Mouse (Mus musculus): Measurements from ENCODE around the gene Zbtb7b.
A peak's percentile ranks its signal among the peaks of the same experiment; 100 is the strongest.
"Not testable (repeated sequence)": the region's sequence is repeated elsewhere in the genome, so short reads cannot be mapped to it uniquely, and the experiment has no call there.

Zbtb7b gene

GRCm38 (mm10) chr3:89394006-89394893 lies at the start of gene Zbtb7b:
Gene Zbtb7b, minus strand, starts transcription at chr3:89394776.
- no peak for DNase-seq (ENCODE audit: low spot score)

DNA sequence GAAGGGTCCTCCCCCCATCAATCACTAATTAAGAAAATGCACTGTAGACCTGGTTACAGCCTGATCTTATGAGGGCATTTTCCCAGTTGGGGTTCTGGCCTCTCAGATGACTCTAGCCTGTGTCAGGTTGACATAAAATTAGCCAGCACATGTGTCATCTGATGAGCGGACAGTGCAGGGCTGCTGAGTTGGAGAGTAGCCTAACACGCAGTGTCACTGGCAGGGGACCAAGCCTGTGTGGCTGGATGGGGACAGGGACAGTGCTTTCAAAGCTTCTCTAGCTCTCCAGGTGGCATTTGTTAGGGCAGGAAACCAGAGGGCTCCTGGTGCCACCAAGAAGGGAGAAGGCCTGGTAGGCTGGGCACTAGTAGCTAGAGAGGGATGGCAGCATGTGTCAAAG lies 46.1 kb upstream of the Zbtb7b start:
- no peak for DNase-seq (ENCODE audit: low spot score)

- no peak for DNase-seq (ENCODE audit: low spot score)
Observed at GRCm38 (mm10) chr3:89437269-89437668, 42.7 kb upstream of the Zbtb7b start.

- no peak for DNase-seq (ENCODE audit: low spot score)
Observed at GRCm38 (mm10) chr3:89436176-89437113, 41.9 kb upstream of the Zbtb7b start, which contains the start of gene Pbxip1. Gene Pbxip1, plus strand, starts transcription at chr3:89436706.

DNA sequence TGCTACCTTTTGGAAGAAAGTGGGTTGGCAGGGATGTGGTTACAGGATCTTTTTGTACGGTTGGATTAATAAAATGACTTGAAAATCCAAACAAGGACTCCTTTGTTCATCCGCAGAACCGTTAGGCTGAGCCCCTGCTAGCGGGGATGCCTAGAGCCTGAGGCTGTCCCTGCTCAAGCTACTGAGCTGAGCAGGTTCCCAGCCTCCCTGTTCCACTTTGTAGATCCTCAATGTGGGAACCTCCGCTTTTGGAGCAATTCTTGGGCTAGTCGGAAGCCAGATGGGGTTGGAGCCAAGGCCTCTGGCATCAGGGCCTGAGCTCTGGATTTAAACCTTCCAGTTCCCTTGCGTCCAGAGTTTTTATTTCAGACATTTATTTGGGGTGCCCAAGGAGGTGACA lies 40.5 kb upstream of the Zbtb7b start:
- DNase-seq (ENCODE audit: low spot score), result no peak

- DNase-seq (ENCODE audit: low spot score), result no peak
Observed at GRCm38 (mm10) chr3:89434532-89434931, 40.0 kb upstream of the Zbtb7b start.

GRCm38 (mm10) chr3:89432606-89433005 lies 38.0 kb upstream of the Zbtb7b start:
- no peak for DNase-seq (ENCODE audit: low spot score)

GRCm38 (mm10) chr3:89430171-89431159 lies 35.9 kb upstream of the Zbtb7b start, which contains the start of gene Pygo2:
Gene Pygo2, plus strand, starts transcription at chr3:89430214.
- peak; percentile 87 for DNase-seq (ENCODE audit: low spot score)

- DNase-seq (ENCODE audit: low spot score), result not testable (repeated sequence)
Observed at GRCm38 (mm10) chr3:89429021-89429420, 34.4 kb upstream of the Zbtb7b start.

- no peak for DNase-seq (ENCODE audit: low spot score)
Observed at GRCm38 (mm10) chr3:89425876-89426275, 31.3 kb upstream of the Zbtb7b start.

GRCm38 (mm10) chr3:89425141-89425525 lies 30.6 kb upstream of the Zbtb7b start:
- DNase-seq (ENCODE audit: low spot score), result no peak

GRCm38 (mm10) chr3:89424416-89425140 lies 30.0 kb upstream of the Zbtb7b start:
- no peak for DNase-seq (ENCODE audit: low spot score)

DNA sequence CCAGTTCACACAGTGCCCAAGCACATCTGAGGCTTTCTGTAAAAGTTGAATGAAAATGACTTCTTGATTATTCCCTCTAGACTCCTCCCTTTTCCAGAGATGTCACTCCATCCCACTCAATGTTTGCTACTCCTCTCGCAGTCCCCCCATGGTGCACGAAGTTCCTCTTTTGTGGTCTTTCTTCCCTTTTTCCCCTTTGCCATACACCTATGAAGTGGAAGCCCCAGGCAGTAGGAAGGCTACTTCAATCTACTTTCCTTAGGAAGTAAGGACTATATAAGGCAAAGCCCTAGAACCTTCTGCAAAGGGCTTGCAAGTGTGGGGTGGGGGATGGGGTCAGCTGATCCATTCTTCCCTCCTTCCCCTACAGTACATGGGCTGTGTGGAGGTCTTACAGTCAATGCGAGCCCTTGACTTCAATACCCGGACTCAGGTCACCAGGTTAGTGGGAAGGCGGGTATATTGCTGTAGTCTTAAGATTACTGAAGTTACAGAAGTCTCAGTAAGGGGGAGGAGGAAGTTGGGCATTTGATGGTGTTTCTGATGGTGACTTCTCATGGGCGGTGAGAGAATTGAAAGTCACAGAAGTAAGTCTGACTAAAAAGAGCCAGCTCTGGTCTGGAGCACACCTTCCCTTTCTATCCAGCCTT lies 28.1 kb upstream of the Zbtb7b start:
- DNase-seq (ENCODE audit: low spot score), result no peak

- DNase-seq (ENCODE audit: low spot score), result no peak
Observed at GRCm38 (mm10) chr3:89421810-89422473, 27.4 kb upstream of the Zbtb7b start.

DNA sequence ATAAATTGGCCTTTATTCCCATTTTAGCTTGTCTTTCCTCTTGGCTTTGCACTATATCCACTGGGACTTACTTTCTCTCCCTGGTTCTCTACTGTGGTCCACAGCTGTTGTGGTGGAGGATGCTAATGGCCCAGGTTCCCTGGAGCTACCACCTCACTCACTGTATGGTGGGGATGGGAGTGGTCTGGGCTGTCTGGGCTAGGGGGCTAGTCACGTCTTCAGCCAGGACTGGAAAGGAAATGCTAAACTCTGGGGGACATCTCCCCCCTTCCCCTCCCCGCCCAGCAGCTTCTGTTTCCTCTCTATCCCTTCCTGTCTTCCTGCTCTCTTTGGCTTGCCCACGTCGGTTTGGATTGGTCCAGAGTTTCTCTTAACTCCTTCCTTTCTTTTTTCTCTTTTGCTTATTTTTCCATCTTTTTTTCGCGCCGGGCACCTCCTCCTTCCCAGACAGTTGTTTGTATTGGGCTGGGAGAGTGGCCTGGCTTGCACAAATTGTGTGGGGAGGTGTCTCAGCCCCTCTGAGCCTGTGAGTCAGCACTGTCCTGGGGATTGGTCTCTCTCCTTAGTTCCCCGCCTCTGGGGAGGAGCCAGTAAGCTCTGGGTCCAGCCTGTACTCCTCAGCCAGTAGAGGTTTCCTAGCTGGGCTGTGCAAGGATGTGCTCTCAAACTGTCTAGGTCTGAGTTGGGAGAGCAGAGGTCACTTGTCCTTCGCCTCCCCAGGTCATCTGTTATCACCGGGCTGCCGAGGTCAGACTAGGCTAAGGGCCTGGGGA lies 26.6 kb upstream of the Zbtb7b start:
- DNase-seq (ENCODE audit: low spot score), result peak; percentile 26

DNA sequence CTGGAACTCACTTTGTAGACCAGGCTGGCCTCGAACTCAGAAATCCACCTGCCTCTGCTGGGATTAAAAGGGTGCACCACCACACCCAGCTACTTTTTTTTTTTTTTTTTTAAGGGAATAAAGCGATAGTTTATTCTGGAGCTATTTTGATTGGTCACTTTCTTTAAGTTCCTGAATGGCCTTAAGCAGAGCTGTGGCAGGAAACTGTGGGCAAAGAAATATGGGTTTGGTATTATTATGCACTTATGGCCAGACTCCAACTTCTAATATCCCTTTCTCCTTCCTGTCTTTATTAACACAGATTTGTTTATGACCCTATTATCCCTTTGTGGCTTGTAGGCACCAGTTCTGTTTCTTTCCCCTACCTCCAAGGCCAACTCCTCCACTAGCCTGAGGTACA lies 25.8 kb upstream of the Zbtb7b start:
- no peak for DNase-seq (ENCODE audit: low spot score)

DNA sequence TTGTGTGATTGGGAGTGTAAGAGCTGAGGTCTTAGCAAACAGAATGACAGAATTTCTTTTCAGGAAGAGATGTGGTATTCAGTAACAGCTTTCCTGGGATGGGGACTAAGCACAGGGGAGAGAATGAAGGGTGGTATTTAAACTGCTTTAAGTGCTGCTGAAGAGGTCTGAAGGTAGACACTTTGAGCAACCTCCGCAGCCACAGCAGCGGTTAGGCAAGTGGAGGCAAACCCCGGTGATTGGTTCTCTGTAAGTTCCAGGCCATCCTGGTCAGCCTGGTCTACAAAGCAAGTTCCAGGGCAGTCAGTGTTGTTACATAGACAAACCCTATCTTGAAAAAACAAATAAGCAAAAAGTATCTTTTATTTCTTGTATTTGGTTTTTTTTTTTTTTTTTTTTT lies 25.4 kb upstream of the Zbtb7b start:
- no peak for DNase-seq (ENCODE audit: low spot score)

- no peak for DNase-seq (ENCODE audit: low spot score)
Observed at GRCm38 (mm10) chr3:89419571-89419970, 25.0 kb upstream of the Zbtb7b start.

- peak; percentile 47 for DNase-seq (ENCODE audit: low spot score)
Observed at GRCm38 (mm10) chr3:89418861-89419250, 24.3 kb upstream of the Zbtb7b start.
